Comparison of ENCODE assay signal across 26 mouse cellular contexts in genomic region chr12:31281100-31281591, GRCm38 (mm10). TPM values are rescaled to one million over a fixed set of nuclear protein-coding genes. Genes with fewer than 3 reads are reported as not detected.
DNase-seq lines count a peak whose midpoint lies in the region; ATAC-seq and TF ChIP-seq lines count a peak whose summit lies in the region.
"Had no signal": no experiment of that assay in that cellular context is flagged by ENCODE, and none has a peak within 500 bp of the region (broad histone marks: within the 10 kb centered on the region; RNA-seq: fewer than 3 reads in every experiment).

No protein-coding gene starts in this region.

- peak overlapping the region; percentile 47; the same call in 1 of the 2 replicates for H3K27ac ChIP-seq in heart, embryonic 10.5 days
- H3K27ac ChIP-seq in intestine, postnatal 0 days (ENCODE audit: low read depth, low read length) = no peak overlapping the region
- H3K27ac ChIP-seq in intestine, embryonic 15.5 days = no peak overlapping the region
- H3K27ac ChIP-seq in forebrain, embryonic 15.5 days (replicated peaks) = no peak overlapping the region
- H3K27ac ChIP-seq: embryonic facial prominence, embryonic 10.5 days; gastrocnemius, adult 2 months; hindbrain, embryonic 13.5 days; left cerebral cortex, adult 2 months; limb, embryonic 10.5 days had no signal

- H3K4me2 ChIP-seq in intestine, postnatal 0 days (replicated peaks; ENCODE audit: low read depth) = no peak overlapping the region
- no peak overlapping the region for H3K4me2 ChIP-seq in intestine, embryonic 15.5 days (replicated peaks)
- H3K4me2 ChIP-seq in forebrain, embryonic 15.5 days (replicated peaks) = no peak overlapping the region
- H3K4me2 ChIP-seq: hindbrain, embryonic 13.5 days had no signal

- ATAC-seq in intestine, postnatal 0 days = 0 out of 2 replicates have a peak, but pooled peaks have one; percentile 13
- no peak for ATAC-seq in intestine, embryonic 15.5 days
- ATAC-seq in forebrain, embryonic 15.5 days (replicated peaks) = 0 out of 2 replicates have a peak, but pooled peaks have one; percentile 46
- ATAC-seq: inflammation-experienced regulatory T-cells, adult 6 months; liver, postnatal 0 days had no signal

- no peak for TF ChIP-seq CTCF in intestine, postnatal 0 days (IDR thresholded peaks at IDR 0.05; ENCODE audit: low read depth)

- intact Hi-C loops in heart, postnatal 14 days (cut with DNase I) = no loop called here

- H3K9ac ChIP-seq in intestine, postnatal 0 days (ENCODE audit: low read depth, low read length) = no peak overlapping the region
- no peak overlapping the region for H3K9ac ChIP-seq in intestine, embryonic 15.5 days
- no peak overlapping the region for H3K9ac ChIP-seq in forebrain, embryonic 15.5 days (replicated peaks)
- H3K9ac ChIP-seq: hindbrain, embryonic 13.5 days; liver, postnatal 0 days had no signal

- WGBS in heart, embryonic 10.5 days = 80% methylated on average over 9 of the region's 9 CpGs
- 68% methylated on average over 9 of the region's 9 CpGs for WGBS in intestine, postnatal 0 days
- 74% methylated on average over 9 of the region's 9 CpGs for WGBS in intestine, embryonic 15.5 days
- 19% methylated on average over 9 of the region's 9 CpGs for WGBS in forebrain, embryonic 15.5 days

- no peak overlapping the region for H3K4me3 ChIP-seq in heart, embryonic 10.5 days
- H3K4me3 ChIP-seq in intestine, postnatal 0 days (ENCODE audit: low read depth, low read length) = no peak overlapping the region
- no peak overlapping the region for H3K4me3 ChIP-seq in intestine, embryonic 15.5 days (replicated peaks)
- H3K4me3 ChIP-seq in forebrain, embryonic 15.5 days = no peak overlapping the region
- H3K4me3 ChIP-seq: embryonic facial prominence, embryonic 10.5 days; gastrocnemius, adult 2 months; hindbrain, embryonic 13.5 days; left cerebral cortex, adult 2 months; limb, embryonic 10.5 days had no signal

- H3K36me3 ChIP-seq in heart, embryonic 10.5 days = peaks cover 94% of the 10 kb centered on the region
- H3K36me3 ChIP-seq in intestine, postnatal 0 days (ENCODE audit: control insufficient read depth, insufficient read depth) = peaks cover 30% of the 10 kb centered on the region
- peaks cover 29% of the 10 kb centered on the region for H3K36me3 ChIP-seq in intestine, embryonic 15.5 days
- no peaks in the 10 kb centered on the region for H3K36me3 ChIP-seq in forebrain, embryonic 15.5 days
- H3K36me3 ChIP-seq: hindbrain, embryonic 13.5 days had no signal

- DNase-seq in heart, embryonic 10.5 days (ENCODE audit: low spot score) = no peak
- no peak for DNase-seq in heart, postnatal 14 days
- peak; percentile 56 for DNase-seq in ZHBTc4 (ENCODE audit: low read depth, low spot score)
- DNase-seq in layer of hippocampus, postnatal 36 days = no peak
- no peak for DNase-seq in embryo, embryonic 9.5 days (ENCODE audit: extremely low spot score)
- DNase-seq: cerebellum, adult 8-10 months; gastrocnemius, adult 2 months; kidney, adult 9 months; kidney, postnatal 25 days; liver, postnatal 0 days; retina, postnatal 1 day; thymus, postnatal 14 days had no signal

- peaks cover 21% of the 10 kb centered on the region for H3K4me1 ChIP-seq in heart, embryonic 10.5 days
- no peaks in the 10 kb centered on the region for H3K4me1 ChIP-seq in intestine, postnatal 0 days (replicated peaks; ENCODE audit: control insufficient read depth, insufficient read depth, low read length)
- H3K4me1 ChIP-seq in intestine, embryonic 15.5 days (replicated peaks) = 0 out of 2 replicates have a peak, but pooled peaks cover 3% of the 10 kb centered on the region
- H3K4me1 ChIP-seq in forebrain, embryonic 15.5 days = 0 out of 2 replicates have a peak, but pooled peaks cover 8% of the 10 kb centered on the region
- H3K4me1 ChIP-seq: hindbrain, embryonic 13.5 days; limb, embryonic 10.5 days had no signal

- H3K27me3 ChIP-seq in heart, embryonic 10.5 days (ENCODE audit: insufficient read depth, poor library complexity, severe bottlenecking) = no peaks in the 10 kb centered on the region
- no peaks in the 10 kb centered on the region for H3K27me3 ChIP-seq in intestine, postnatal 0 days (replicated peaks; ENCODE audit: control insufficient read depth, insufficient read depth, low read length)
- no peaks in the 10 kb centered on the region for H3K27me3 ChIP-seq in intestine, embryonic 15.5 days (replicated peaks)
- no peaks in the 10 kb centered on the region for H3K27me3 ChIP-seq in forebrain, embryonic 15.5 days
- H3K27me3 ChIP-seq: hindbrain, embryonic 13.5 days had no signal

- H3K9me3 ChIP-seq in heart, embryonic 10.5 days = no peaks in the 10 kb centered on the region
- no peaks in the 10 kb centered on the region for H3K9me3 ChIP-seq in intestine, postnatal 0 days (ENCODE audit: control insufficient read depth)
- no peaks in the 10 kb centered on the region for H3K9me3 ChIP-seq in intestine, embryonic 15.5 days
- H3K9me3 ChIP-seq in forebrain, embryonic 15.5 days = no peaks in the 10 kb centered on the region
- H3K9me3 ChIP-seq: embryonic facial prominence, embryonic 10.5 days; hindbrain, embryonic 13.5 days; limb, embryonic 10.5 days had no signal

RNA-seq across cellular contexts. Expression of gene Lamb1, which starts 16.1 kb away (rescaled TPM):
- 66.1 and 102 TPM in 2 replicates for polyA plus RNA-seq in heart, embryonic 10.5 days (2016; fragmentation: Nextera tagmentation; extraction: Ambion mirVana)
- total RNA-seq in heart, postnatal 14 days (2021) = 100 to 1,000 TPM; 158 to 162 TPM
- polyA plus RNA-seq in intestine, postnatal 0 days (2015; fragmentation: Nextera tagmentation; extraction: Ambion mirVana) = 25.8 and 27.5 TPM in 2 replicates
- polyA plus RNA-seq in intestine, embryonic 15.5 days (2015; fragmentation: Nextera tagmentation; extraction: Ambion mirVana) = 73.5 and 81.3 TPM in 2 replicates
- polyA plus RNA-seq in forebrain, embryonic 15.5 days (2015; fragmentation: Nextera tagmentation; extraction: Ambion mirVana) = 18.3 and 19.1 TPM in 2 replicates
- 10 to 100 TPM; 38.5 to 42.1 TPM for total RNA-seq in layer of hippocampus, postnatal 36 days (2021)
- total RNA-seq: granulocyte monocyte progenitor cell, adult 5-6 weeks had no signal
- polyA plus RNA-seq: inflammation-experienced regulatory T-cells, adult 6 months had no signal

RNA-seq across cellular contexts. Expression of gene Gm6993, which starts 40.6 kb away (rescaled TPM):
- not detected in 2 replicates for polyA plus RNA-seq in heart, embryonic 10.5 days (2016; fragmentation: Nextera tagmentation; extraction: Ambion mirVana)
- not detected for total RNA-seq in heart, postnatal 14 days (2021)
- polyA plus RNA-seq in intestine, postnatal 0 days (2015; fragmentation: Nextera tagmentation; extraction: Ambion mirVana) = not detected in 2 replicates
- polyA plus RNA-seq in intestine, embryonic 15.5 days (2015; fragmentation: Nextera tagmentation; extraction: Ambion mirVana) = not detected in 2 replicates
- polyA plus RNA-seq in forebrain, embryonic 15.5 days (2015; fragmentation: Nextera tagmentation; extraction: Ambion mirVana) = not detected in 2 replicates
- not detected for total RNA-seq in layer of hippocampus, postnatal 36 days (2021)
- total RNA-seq: adrenal gland, postnatal 4 days; gastrocnemius, adult 2 months; granulocyte monocyte progenitor cell, adult 5-6 weeks; layer of hippocampus, adult 8-10 months; left cerebral cortex, adult 2 months; liver, adult 2 months; monocyte, adult 5-6 weeks had no signal
- polyA plus RNA-seq: embryonic facial prominence, embryonic 10.5 days; hindbrain, embryonic 13.5 days; inflammation-experienced regulatory T-cells, adult 6 months; limb, embryonic 10.5 days; liver, adult 2 months; liver, postnatal 0 days; neural tube, embryonic 11.5 days had no signal
